16 mouse cellular contexts compared by ENCODE assay signal in the genomic region with DNA sequence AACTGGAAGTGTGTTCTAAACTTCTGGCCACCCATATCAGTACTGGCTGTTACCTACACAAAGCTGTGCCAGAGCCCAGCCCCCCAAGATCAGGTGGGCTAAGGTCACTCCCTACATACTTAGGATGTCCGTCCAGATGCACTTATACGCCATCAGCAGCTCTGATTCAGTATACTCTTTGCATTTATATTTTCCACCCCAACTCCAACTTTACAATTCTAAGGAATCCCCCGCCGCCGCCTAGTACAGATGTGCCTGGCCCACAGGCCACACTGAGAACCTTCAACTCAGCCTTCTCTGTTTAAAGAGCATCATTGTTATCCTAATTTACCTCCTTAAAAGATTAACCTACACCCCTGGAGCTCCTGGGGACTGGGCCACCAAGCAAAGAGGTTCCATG.
"Had no signal": no experiment of that assay in that cellular context is flagged by ENCODE, and none has a peak within 500 bp of the region (broad histone marks: within the 10 kb centered on the region; RNA-seq: fewer than 3 reads in every experiment).

No protein-coding gene starts in this region.

- H3K9me3 ChIP-seq: limb, embryonic 12.5 days; limb, embryonic 15.5 days; midbrain, embryonic 12.5 days; midbrain, embryonic 15.5 days had no signal

- DNase-seq: kidney, postnatal 10 days; kidney, postnatal 36 days; layer of hippocampus, postnatal 36 days; liver, postnatal 0 days; lung, embryonic 14.5 days; thymus, postnatal 36 days had no signal

- H3K27me3 ChIP-seq: limb, embryonic 12.5 days; limb, embryonic 15.5 days; midbrain, embryonic 12.5 days; midbrain, embryonic 15.5 days had no signal

- H3K36me3 ChIP-seq: midbrain, embryonic 12.5 days; midbrain, embryonic 15.5 days had no signal

- H3K4me2 ChIP-seq: limb, embryonic 12.5 days; limb, embryonic 15.5 days; liver, embryonic 11.5 days; lung, embryonic 14.5 days; midbrain, embryonic 12.5 days; midbrain, embryonic 15.5 days had no signal

- H3K27ac ChIP-seq: left cerebral cortex, adult 2 months; limb, embryonic 12.5 days; limb, embryonic 15.5 days; liver, embryonic 14.5 days; macrophage; midbrain, embryonic 12.5 days; midbrain, embryonic 15.5 days had no signal

- H3K4me1 ChIP-seq: limb, embryonic 15.5 days; midbrain, embryonic 15.5 days had no signal

- H3K9ac ChIP-seq: limb, embryonic 12.5 days; limb, embryonic 15.5 days; liver, embryonic 14.5 days; liver, postnatal 0 days; lung, embryonic 14.5 days; midbrain, embryonic 12.5 days; midbrain, embryonic 15.5 days had no signal

- ATAC-seq: liver, postnatal 0 days; lung, postnatal 0 days; midbrain, embryonic 15.5 days had no signal

- H3K4me3 ChIP-seq: left cerebral cortex, adult 2 months; limb, embryonic 12.5 days; limb, embryonic 15.5 days; midbrain, embryonic 12.5 days; midbrain, embryonic 15.5 days; myocyte had no signal
